Mouse (Mus musculus) NIH3T3 (cell line): Measurements from ENCODE around the gene Pigc.

Experiments
- DNase-seq: peaks from one replicate; pipeline ENCODE4 v3.0.0-alpha.2; 2012; ENCODE audit warnings: low read depth

Gene Pigc

DNA sequence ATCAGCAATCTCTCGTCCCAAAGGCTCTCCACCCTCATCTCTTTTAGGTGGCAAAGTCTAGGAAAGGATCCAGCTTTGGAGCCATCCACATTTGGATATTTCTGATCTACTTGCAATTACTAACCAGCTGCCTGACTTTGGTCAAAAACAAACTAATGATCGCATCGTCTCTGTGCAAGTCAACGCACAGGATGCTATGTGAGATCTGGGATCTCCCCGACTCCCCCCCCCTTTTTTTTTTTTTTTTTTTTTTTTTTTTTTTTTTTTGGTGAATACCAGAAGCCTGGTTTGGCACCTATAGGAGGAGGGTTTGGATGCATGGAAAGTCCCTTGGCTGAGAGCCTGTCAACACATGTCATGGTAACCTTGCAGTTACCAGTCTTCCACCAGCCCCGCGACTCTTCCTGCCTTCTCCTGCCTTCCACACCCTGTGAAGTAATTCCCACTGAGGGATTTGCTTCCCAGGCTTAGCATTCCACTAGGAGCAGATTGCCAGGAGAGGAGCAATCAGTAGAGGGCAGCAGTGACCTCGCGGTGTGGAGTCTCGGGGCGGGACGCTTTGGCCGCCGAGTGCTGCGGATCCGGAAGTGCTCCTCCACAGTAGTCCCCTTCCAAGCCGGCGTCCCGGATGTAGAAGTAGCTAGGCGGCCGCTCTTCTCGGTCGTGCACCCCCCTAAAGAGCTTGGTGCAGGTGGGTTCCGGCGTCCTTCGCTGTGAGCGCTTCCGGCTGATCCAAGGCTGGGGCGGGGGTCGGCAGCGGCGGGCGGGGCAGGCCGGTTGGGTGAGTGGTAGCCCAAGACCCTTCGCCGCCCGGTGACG lies at the start of gene Pigc:
TSS of gene Pigc (plus strand) at position 598 of the 819 bp plus-strand sequence.
- peak; percentile 98 for DNase-seq

DNA sequence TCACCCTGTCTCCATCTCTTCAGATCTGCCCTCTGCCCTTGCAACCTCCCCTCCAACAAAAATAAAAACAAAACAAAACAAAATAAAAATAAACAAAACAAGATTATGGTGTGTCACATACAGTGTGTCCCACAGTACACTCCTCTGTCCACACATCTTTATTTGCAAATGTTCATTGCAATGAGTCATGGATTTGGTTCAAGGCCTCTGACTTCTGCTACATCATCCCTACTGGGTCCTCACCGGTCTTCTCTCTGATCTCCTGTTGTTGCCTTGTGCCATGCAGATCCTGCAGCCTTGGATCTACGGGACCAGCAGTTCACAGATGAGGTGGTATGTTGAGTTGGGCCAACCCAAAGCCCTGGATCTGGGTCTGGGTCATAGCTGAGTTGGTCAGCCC lies 49.4 kb upstream of the Pigc start:
- no peak for DNase-seq

DNA sequence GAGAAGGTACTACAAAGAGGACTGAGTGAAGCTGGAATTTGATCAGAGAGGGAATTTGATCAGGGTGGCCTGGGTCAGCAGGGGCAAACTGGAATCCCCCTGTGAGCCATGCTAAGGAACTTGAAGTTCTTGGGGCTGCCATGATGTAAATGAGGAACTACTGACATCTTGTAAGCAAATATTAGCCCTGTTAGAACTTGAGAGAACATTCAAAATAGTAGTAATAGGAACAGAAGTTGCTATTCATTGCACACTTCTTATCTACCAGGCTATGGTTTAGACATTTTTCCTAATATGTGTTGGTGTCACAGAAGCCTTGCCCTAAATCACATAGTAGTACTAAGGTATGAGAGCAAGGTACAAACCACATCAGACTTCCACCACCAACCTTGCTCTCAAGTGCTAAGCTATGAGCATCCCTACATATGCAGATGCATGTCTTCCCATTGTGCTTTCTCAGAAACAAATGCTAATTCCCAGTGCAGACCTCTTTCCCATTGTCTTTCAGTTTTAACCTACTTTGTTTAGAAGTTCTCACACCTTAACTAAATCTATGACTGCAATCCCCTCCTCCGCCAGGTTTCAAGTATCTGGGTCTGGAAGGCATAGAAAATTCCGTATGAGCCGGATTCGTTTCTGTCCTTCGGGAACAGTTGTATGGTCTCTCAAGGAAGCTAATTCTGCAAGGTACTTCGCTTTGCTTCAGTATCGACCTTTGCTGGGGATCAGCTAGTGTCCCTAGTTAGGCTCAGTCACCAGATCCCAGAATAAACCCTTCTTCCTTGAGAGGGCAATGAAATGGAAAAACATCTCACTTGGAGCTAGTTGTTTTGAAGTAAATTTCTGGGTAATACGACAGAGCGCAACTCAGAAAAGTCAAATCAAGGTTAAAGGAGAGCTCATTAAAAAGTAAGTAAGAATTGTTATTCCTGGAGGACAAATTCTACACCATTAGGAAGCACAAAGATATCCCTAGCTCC lies 48.2 kb upstream of the Pigc start:
- no peak for DNase-seq

DNA sequence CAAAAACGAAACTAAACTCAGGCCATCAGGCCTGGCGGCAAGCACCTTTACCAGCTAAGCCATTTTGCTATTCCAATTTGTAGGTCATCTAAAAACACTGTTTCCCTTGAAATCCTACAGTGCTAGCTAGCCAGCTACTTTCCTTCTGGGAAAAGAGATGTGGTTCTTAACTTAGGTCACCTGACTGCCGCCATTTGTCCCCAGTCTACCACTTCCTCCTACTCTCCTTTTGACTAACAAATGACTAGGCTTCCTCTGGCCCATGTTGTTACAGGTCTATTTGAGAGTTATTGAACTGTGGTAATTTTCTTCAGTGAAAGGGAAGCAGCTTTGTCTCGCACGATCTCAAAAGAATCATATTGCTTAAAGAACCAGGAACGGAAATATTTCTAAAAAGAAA lies 47.1 kb upstream of the Pigc start:
- no peak for DNase-seq

DNA sequence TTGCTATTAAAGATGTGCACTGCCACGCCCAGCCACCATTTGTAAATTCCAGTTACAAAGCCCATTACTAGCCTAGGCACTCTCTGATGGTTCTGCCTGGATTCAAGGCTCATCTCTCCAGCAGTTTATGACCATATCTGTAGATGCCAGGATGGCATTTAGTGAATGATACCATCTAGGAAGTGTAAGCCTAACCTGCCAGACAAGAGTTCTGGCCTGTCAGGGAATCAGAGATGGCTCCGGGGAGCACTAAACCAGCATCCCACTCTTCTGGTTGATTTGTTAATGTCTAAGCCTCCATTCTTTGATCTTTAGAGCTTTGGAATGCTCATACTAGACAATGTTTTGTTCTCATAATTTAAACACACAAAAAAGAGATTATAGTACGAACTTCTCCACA lies 44.7 kb upstream of the Pigc start:
- no peak for DNase-seq

DNA sequence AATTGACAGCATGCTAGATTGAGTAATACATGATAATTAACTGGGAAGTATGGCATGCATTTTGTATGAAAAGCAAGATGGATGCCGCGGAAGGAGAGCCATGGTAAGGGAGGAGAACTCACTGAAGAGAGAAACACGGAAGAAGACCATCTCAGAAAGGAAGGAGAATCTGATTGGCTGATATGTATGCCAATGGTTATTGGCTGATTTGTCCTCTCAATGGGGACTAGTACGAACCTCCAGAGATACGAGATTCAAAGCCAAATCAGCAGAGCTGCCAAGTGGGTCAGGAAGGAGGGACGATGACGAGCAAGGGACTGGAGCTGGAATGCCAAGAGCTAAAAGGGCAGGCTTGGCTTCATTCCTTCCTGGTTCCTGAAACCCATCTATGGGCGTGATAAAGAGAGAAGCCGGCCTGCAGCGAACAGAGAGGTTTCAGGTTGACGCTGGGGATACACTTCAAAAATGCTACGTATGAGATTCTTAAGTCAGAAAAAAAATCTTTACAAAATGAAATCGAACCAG lies 43.6 kb upstream of the Pigc start:
- DNase-seq, result no peak

DNA sequence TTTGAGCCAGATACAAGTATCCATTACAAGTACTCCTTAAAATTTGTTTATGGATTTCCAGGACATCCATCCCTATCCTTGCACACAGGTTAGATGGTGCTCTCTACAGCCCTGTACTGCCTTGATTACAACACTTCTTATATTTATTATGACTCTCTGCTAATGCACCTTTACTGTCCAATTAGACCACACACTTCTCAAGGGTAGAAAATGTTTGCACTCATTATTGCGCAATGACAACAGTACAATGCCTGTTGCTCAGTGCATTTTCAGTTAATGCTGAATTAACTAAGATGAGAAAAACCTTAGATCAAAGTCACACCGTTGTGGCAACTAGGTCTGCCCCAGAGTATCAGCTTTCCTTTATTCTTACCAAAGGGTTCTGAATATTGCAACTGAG lies 41.0 kb upstream of the Pigc start:
- no peak for DNase-seq

DNA sequence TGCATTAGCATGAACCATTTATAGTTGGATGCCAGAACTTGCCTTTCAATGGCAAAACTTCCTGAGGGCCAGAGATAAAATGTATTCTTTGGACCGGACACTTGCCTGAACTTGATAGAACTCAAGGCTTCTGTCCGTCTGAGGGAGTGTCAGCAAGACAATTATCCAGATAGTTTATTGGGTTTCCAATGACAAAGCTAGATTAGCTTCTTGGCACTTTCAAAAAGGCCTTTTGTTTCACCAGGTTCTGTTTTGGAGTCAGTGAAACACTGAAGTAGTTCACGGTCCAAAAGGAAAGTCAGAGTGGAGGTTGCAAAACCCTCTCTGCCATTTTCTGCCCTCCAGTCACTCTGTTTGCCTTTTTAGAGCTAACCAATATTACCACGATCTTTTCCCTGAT lies 37.7 kb upstream of the Pigc start:
- no peak for DNase-seq

DNA sequence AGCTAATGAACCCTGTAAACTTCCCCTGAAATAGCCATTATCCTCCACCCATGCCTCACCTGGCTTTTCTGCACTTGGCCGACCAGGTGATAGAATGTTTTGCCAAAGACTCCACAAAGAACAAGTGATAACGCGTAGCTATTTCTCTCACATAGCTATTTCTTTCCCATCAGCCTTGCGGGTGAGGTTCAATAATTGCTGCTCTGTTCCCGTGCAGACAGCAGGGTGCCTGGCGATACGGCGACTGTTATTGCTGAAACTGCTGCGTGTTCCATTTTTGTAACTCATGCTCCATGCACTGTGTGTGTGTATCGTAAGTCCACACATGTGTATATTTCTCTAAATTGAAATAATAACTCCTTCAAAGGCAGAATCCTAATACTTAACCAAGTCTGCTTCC lies 37.2 kb upstream of the Pigc start:
- DNase-seq, result no peak

DNA sequence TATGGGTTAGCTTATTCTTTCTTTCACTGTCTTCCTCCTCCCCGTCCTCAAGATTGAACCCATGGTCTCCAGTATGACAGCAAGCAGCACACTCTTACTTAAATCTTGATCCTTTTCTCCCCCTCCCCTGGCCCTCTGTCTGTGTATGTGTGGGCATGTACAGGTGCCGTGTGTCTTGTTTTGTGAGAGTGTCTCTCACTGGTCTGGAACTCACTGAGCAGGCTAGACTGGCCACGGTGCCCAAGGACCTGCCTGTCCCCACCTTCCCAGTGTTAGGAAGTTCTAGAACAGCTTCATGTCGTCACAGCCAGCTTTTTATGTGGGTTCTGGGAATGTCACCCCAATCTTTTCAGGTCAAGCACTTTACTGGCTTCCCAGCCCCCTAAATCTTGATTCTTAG lies 36.7 kb upstream of the Pigc start:
- DNase-seq, result no peak

DNA sequence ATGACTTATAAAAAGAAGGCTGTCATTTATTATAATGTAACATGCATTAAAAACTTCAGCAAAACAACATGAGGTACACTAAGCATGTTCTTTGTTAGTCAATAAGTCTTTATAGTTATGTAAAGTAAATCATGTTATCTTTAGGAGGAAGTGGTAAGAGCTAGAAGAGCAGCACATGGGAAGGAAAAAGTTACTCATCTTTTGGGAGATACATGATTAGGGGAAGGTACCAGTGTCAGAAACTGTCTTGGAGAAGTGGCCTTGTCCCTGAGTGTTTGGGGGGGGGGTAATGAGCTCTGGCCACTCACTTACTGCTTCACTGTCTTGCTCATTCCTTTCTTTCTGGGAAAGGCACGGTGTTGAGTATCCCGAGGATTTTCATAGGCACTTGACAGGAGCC lies 26.9 kb upstream of the Pigc start:
- DNase-seq, result no peak

DNA sequence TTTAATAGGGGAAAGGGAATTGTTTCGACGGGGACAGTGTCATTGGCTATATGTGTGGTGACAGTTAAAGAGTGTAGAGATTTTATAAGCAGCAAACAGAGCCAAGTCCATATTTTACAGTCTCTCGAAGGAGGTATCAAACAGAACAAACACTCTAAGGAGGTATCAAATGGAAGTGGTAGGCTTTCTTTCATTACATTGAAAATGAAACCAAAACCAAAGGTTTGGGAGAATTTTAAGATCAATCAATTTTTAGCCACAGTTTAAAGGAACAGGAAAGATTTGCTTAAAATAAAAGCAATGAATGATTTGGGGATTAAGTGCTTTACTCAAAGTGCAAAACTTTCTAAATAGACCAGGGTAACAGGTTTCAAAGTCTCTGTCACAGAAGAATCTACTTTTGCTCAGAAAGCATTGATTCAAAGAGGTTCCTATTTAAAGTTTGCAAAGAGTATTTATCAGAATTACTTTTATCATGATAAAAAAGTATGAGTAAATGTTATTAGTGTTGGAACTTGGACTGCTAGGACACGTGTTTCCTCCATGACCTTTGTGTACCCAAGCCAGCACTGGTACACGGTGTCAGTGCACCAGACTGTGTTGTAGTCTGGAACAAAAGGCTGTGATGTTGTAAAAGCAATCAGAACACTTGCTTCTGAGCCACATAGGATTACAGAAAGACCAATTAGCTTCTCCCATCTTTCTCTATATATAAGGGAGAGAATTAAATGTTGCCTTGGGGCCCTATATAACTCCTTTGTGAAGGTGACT lies 17.8 kb upstream of the Pigc start:
- no peak for DNase-seq

DNA sequence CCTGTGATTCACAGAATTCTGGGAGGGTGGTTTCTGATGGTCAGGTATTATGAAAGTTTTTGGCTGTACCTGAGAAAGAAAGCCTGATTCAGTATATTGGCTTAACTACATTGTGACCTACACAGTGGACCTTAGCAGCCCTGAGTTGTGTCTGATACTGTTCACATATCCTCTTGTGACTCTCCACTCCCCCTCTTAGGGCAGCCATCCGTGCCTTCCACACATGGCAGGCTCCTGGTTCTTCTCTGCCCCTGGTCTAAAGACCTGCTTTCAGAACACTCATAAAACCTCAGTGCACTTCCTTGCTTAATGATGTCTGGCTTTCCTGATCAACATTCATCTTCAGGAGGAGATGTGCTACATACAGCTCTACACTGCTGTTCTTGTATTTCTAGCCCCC lies 16.4 kb upstream of the Pigc start:
- DNase-seq, result no peak

DNA sequence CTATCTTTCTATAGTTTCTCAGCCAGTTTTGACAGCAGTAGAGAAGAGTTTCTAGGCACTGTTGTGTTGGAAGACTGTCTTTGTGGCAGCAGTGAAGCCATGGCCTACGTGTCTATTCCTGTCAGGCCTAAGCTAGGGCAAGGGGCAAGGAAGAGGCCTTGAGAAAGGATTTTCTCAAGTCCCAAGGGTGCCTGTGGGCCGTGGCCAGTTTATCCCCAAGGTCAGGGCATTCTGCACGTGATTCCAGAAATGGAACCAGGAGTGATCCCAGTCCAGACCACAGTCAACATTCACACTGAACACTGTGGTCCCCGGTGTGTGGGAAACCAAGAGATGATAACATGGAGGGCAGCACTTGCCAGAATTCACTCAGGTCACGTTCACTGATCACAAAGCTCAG lies 13.1 kb upstream of the Pigc start:
- no peak for DNase-seq

DNA sequence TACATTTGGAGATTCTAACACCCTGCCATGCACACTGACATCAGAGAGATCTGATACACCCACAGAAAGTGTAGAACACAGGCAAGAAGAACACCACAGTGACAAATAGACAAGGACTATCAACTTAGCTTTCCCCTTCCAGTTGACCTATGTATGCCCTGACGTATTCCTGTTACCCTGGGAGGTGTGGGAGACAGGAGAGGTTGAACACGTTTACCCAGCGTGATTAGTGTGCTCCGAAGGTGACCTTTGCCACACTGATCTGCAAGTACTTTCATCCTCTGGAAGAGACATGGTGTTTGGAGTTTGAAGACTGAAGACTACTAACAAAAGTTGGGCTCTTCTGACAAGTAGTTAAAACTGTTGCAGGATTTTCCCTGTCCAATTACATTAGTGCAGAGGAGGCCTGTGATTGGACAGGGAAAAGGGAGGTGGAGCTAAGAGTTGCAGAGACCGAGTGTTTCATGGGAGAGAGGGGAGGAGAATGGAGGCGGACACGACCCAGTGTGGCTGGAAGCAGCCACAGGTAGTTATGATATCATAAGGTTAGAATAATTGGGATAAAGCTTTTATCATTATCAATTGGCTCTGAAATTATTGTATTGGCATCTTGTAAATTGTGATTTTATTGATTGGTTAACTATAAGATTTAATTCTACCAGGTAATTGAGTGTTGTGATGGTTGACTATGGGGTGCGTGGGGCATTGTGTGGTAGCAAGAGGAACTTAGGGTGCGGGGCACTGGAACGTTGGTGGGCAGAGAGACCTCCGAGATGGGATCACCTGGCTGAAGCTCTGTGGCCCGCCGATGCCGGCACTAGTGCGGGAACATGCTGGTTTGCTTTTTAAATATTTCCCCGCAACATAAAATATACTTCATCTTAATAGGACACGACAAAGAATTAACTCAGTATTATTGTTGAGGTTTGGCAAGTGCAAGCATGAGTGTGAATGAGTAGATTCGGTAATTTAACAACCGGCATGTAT lies 10.7 kb upstream of the Pigc start:
- no peak for DNase-seq

DNA sequence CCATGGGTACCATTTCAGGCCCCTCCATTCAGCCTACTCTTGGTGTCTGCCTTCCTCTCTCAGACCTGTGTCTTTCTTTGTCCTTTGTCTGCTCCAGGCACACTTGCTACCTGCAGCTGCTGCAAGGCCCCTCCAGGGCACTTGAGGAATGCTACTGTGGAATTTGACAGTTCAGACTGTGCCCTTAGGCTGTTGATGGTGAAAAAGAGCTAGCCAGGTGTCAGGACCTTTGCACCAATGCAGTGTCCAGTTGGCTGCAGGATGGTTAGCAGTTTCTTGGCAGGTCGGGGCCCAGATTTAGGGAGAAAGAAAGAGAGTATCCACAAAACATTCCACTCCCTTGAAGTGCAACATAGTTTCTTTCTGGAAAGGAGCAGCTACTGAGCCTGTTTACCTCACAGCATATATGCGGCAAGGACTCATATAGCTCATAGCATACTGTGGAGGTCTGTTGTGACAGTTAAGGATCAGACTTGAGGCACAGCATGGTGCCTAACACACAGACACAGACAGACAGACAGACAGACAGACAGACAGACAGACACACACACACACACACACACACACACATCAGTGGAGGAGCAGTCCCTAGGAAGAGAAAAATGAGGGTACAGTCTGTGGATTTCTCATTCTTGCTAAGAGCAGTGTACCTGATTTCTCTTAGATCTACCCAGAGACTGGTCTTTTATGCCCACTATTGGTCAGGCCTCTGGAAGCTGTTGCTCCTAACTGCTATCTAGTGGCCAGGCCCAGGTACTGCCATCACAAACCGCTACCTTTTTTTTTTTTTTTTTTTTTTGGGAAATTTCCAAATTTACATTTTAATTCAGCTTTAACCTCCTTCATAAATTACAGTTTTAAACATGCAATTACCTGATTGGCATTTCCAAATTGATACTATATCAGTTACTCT lies 6.3 kb upstream of the Pigc start:
- peak; percentile 52 for DNase-seq

DNA sequence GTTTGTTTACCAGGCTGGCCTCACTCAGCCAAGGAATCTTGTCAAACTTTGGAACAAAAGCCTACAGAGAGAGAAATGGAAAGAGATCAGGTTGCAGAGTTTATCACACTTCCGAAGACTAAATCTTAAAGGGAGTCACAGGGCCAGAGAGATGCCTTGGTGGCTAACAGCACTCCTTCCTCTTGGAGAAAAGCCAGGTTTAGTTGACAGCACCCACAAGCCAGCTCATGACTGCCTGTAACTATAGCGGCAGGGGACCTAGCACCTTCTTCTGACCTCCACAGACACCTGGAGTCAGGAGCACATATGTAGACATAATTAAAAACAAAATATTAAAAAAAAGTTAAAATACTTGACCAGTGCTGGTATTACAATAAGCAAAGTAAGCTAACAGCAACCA lies 1.1 kb upstream of the Pigc start:
- DNase-seq, result no peak

DNA sequence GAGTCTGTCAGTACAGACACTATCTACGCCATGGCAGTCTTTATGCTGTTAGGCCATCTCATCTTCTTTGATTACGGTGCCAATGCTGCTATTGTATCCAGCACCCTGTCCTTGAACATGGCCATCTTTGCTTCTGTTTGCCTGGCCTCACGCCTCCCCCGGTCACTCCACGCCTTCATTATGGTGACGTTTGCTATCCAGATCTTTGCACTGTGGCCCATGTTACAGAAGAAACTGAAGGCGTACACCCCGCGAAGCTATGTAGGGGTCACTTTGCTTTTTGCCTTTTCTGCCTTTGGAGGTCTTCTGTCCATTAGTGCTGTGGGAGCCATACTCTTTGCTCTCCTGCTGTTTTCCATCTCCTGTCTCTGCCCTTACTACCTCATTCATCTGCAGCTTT lies 1.9 kb downstream of the Pigc start:
- no peak for DNase-seq

DNA sequence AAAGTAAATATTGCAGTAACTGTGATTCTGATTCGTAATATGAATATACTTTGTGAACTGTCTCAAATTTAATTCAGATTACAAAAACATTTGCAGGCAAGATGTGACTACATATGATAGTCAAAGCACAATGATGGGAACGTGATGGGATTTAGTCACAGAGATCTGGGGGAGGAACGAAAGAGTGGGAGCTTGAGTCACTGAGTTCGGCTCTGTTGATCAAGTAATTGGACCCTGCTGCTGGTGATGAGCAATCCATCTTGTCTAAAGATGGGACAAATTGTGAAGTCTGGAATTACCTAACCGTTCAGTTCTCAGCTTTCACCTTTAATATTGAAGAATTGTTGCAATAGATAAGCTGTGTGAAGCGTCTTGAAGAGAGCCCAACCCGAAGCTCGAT lies 3.2 kb downstream of the Pigc start:
- peak; percentile 9 for DNase-seq
